Mouse (Mus musculus): ENCODE measurements around the gene Ptbp2.

DNA sequence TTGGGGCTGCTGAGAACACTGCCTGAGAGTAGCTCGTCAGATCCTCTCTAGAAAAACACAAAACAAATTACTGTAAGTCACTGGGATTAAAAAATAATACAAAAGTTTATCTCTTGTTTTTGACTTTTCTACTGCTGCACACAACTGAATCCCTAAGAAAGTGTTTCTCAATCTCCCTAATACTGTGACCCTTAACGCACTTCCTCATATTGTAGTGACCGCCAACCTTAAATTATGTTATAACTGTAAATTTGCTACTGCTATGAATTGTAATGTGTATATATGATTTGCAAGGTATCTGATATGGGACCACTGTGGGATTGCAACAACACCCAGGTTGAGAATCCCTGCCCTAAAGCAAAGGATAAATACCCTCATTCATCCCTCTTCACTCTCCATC, 22.5 kb downstream of the Ptbp2 start:
- TF ChIP-seq CTCF (IDR thresholded peaks at IDR 0.05; ENCODE audit: control insufficient read depth, insufficient read depth, insufficient replicate concordance, low read depth, low read length), result no peak
- TF ChIP-seq POLR2A (IDR thresholded peaks at IDR 0.05; ENCODE audit: control insufficient read depth, low read depth, low read length), result no peak

All from testis, adult 2 months (tissue).